Mouse (Mus musculus) adrenal gland, postnatal 36 days (tissue): ENCODE results near the gene Tmem143. TPM values are rescaled to one million over a fixed set of nuclear protein-coding genes. Genes with fewer than 3 reads are reported as not detected.
"Not testable (repeated sequence)": the region's sequence is repeated elsewhere in the genome, so short reads cannot be mapped to it uniquely, and the experiment has no call there.

Experiments used
- DNase-seq, 2 experiments: peaks; one replicate each; pipeline ENCODE4 v3.0.0; 2021; ENCODE audit warnings: mixed read lengths in 1 of 2
- total RNA-seq, 2 experiments: library from RNA; stranded (reverse); gene quantifications; 2 replicates each; pipeline ENCODE4 v1.2.3; 2021

Tmem143 gene
- total RNA-seq, 2 experiments from 2014 or later, result 55.1 to 66.5 TPM

- DNase-seq, result peak; percentile 95 to 96
These were observed 26.4 kb downstream of the Tmem143 start for GRCm38 (mm10) chr7:45922928-45923761.

GRCm38 (mm10) chr7:45923762-45924428 lies 27.2 kb downstream of the Tmem143 start, which contains the start of gene Ccdc114:
TSS of gene Ccdc114 (plus strand) at chr7:45924072.
- peak; percentile 89 to 90 for DNase-seq

GRCm38 (mm10) chr7:45924429-45924816 lies 27.7 kb downstream of the Tmem143 start:
- peak; percentile 45 to 62 for DNase-seq

GRCm38 (mm10) chr7:45928626-45929295 lies 32.0 kb downstream of the Tmem143 start:
- DNase-seq, result no peak

GRCm38 (mm10) chr7:45929688-45930087 lies 32.9 kb downstream of the Tmem143 start:
- DNase-seq, result no peak

GRCm38 (mm10) chr7:45933766-45934165 lies 37.0 kb downstream of the Tmem143 start:
- DNase-seq, result not testable (repeated sequence)

- DNase-seq, result peak; percentile 66 to 80
These were observed 38.4 kb downstream of the Tmem143 start for GRCm38 (mm10) chr7:45935114-45935513.

GRCm38 (mm10) chr7:45939836-45940235 lies 43.1 kb downstream of the Tmem143 start:
- no peak for DNase-seq

GRCm38 (mm10) chr7:45941986-45942385 lies 45.2 kb downstream of the Tmem143 start:
- DNase-seq, result peak; percentile 87 to 89

GRCm38 (mm10) chr7:45943280-45943679 lies 46.5 kb downstream of the Tmem143 start:
- not testable (repeated sequence) for DNase-seq

GRCm38 (mm10) chr7:45949061-45949460 lies 52.3 kb downstream of the Tmem143 start:
- DNase-seq, result no peak

- no peak for DNase-seq
These were observed 59.9 kb downstream of the Tmem143 start for GRCm38 (mm10) chr7:45956611-45957010.

Other genes starting within 250 kb of the Tmem143 start
- gene Fut2, start 230.5 kb upstream of the Tmem143 start, total RNA-seq, result under 1 TPM in 1 of 2 experiments, not detected in 1; 0.17 TPM
- gene Ntn5, start 212.9 kb upstream of the Tmem143 start, total RNA-seq, result under 1 TPM; 0.23 to 0.83 TPM
- gene Sec1, start 202.5 kb upstream of the Tmem143 start, total RNA-seq, result under 1 TPM; 0.23 to 0.99 TPM
- 10 to 100 TPM in 1 of 2 experiments, 1 to 10 TPM in 1; 8.6 to 10.2 TPM for gene Car11, start 197.1 kb upstream of the Tmem143 start, total RNA-seq
- 100 to 1,000 TPM; 125 to 262 TPM for gene Dbp, start 191.9 kb upstream of the Tmem143 start, total RNA-seq
- 1,000 to 10,000 TPM; 1,050 to 1,062 TPM for gene Rpl18, start 181.5 kb upstream of the Tmem143 start, total RNA-seq
- 10 to 100 TPM; 35.5 to 35.6 TPM for gene Sphk2, start 178.9 kb upstream of the Tmem143 start, total RNA-seq
- under 1 TPM; 0.36 to 0.46 TPM for gene Fam83e, start 175.7 kb upstream of the Tmem143 start, total RNA-seq
- not detected for gene Spaca4, start 171.1 kb upstream of the Tmem143 start, total RNA-seq
- gene Lmtk3, start 113.2 kb upstream of the Tmem143 start, total RNA-seq, result 1 to 10 TPM; 6.1 to 8.5 TPM
- 1 to 10 TPM; 1.1 to 1.4 TPM for gene Sult2b1, start 112.3 kb upstream of the Tmem143 start, total RNA-seq
- gene Cyth2, start 82.4 kb upstream of the Tmem143 start, total RNA-seq, result 100 to 1,000 TPM; 121 to 125 TPM
- under 1 TPM; 0.16 to 0.53 TPM for gene Kcnj14, start 72.2 kb upstream of the Tmem143 start, total RNA-seq
- 10 to 100 TPM; 27.1 to 36.0 TPM for gene Grwd1, start 66.0 kb upstream of the Tmem143 start, total RNA-seq
- gene Kdelr1, start 24.2 kb upstream of the Tmem143 start, total RNA-seq, result 100 to 1,000 TPM; 137 to 140 TPM
- gene Grin2d, start 18.6 kb upstream of the Tmem143 start, total RNA-seq, result 1 to 10 TPM in 1 of 2 experiments, under 1 TPM in 1; 0.63 to 1.2 TPM
- gene Syngr4, start 227 bp upstream of the Tmem143 start, total RNA-seq, result under 1 TPM in 1 of 2 experiments, not detected in 1; 0.36 TPM
- gene Emp3, start 24.5 kb downstream of the Tmem143 start, total RNA-seq, result 100 to 1,000 TPM; 264 to 580 TPM
- gene Ccdc114, start 27.1 kb downstream of the Tmem143 start, total RNA-seq, result 10 to 100 TPM; 31.8 to 38.9 TPM
- gene Abcc6, start 133.4 kb downstream of the Tmem143 start, total RNA-seq, result under 1 TPM in 1 of 2 experiments, not detected in 1; 0.60 TPM
- gene Nomo1, start 136.8 kb downstream of the Tmem143 start, total RNA-seq, result 10 to 100 TPM; 67.8 to 69.6 TPM
- 1 to 10 TPM in 1 of 2 experiments, under 1 TPM in 1; 0.86 to 2.3 TPM for gene Kcnj11, start 203.8 kb downstream of the Tmem143 start, total RNA-seq